Mouse (Mus musculus): ENCODE results near the gene Dok5.

DNA sequence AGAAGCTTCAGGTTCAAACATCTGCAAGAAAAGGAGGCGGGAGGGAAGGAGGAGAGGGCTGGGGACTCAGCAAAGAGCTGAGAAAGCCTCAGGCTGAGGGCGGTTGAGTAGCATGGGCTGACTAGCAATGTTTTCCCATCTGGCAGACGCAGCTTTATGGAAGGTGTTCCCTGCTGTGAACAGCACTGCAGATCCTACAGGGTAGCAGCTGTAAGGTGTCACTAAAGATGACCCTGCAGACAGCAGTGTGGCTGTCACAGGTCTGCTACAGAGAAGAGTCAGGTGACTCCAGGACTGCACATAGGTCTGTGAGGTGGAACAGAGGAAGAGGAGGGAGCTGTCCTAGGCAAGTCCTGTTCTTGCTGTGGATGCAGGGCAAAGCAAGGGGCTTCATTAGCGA, 11.2 kb upstream of the Dok5 start:
- no peak for TF ChIP-seq CTCF (IDR thresholded peaks at IDR 0.05; ENCODE audit: low read depth)
- TF ChIP-seq EP300 (optimal IDR thresholded peaks at IDR 0.05), result no peak
